Mouse (Mus musculus) ovary, postnatal 14 days (tissue): ENCODE measurements around the gene Prss32.

Experiments
- DNase-seq: peaks from one replicate; pipeline ENCODE4 v3.0.0; 2022; ENCODE audit warnings: low spot score

The Prss32 gene

DNA sequence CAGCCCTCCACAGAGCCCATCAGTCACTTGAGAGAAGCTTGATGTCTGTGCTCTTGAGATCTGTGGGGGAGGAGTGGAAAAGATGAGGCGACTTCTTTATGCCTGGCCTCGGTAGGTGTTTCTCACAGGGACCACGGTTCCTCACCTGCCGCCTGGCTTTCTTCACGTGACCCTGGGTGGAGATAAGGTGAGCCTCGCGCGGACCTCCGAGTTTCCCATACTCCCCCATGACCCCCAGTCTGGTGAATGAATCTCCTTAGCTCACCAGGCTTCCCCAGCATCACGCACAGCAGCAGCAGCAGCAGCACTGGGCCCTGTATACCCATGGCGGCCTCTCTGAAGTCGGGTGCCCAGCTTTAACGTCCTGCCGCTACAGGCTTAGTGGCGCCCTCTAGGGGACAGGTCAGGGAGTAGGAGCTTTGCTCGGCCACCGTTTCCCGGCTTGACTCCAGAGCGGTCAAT lies at the start of gene Prss32, which contains the start of gene Prss41:
TSS of gene Prss32 (plus strand) at position 44 of the 462 bp plus-strand sequence.
TSS of gene Prss41 (minus strand) at position 361 of the 462 bp plus-strand sequence.
- peak; percentile 50 for DNase-seq

DNA sequence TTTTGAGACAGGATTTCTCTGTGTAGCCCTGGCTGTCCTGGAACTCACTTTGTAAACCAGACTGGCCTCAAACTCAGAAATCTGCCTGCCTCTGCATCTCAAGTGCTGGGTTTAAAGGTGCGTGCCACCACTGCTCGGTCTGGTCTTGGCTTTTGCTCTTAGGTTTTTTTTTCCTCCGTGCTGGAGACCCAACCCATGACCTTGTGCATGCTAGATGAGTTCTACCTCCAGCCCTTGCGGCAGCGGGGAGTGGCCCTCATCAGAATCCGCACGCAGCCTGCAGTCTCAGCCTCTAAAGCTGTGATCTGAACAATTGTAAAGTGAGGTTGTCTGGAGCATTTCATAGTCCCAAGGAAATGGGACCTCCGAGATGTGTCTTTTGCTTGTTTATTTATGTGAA lies 48.3 kb upstream of the Prss32 start:
- DNase-seq: no peak

DNA sequence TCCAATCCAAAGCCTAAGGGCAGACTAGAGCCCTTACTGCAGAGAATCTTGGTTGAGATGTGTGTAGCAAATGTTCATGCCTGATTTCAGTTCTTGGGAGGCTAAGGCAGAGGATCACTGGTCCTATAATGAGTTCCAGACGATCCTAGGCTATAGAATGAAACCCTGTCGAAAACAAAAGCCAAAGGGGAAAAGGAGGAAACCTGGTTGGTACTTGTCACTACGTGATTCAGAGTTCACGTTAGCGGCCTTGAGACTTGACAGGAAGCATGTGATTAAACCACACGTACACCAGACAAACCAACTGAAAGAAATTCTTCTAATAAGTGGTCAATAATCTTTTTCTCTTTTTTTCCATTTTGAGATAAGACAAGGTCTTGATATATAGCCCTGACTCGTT lies 46.3 kb upstream of the Prss32 start:
- DNase-seq: no peak

DNA sequence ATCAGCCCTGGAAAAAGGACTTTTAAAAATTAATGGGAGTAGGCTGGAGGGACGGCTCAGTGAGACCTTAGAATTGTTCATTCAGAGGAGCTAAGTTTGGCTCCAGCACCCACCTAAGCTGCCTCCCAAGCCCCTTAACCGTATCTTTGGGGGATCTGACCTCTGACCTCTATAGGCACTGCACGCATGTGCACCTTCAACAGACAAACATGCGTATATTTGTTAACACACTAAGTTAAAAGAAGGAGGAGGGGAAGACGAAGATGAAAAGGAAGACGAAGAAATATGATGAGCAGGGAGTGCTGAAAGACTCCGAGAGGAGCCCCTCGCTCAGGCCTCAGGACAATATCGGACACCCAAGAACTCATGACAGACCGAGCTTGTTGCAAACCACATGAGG lies 42.0 kb upstream of the Prss32 start:
- no peak for DNase-seq

DNA sequence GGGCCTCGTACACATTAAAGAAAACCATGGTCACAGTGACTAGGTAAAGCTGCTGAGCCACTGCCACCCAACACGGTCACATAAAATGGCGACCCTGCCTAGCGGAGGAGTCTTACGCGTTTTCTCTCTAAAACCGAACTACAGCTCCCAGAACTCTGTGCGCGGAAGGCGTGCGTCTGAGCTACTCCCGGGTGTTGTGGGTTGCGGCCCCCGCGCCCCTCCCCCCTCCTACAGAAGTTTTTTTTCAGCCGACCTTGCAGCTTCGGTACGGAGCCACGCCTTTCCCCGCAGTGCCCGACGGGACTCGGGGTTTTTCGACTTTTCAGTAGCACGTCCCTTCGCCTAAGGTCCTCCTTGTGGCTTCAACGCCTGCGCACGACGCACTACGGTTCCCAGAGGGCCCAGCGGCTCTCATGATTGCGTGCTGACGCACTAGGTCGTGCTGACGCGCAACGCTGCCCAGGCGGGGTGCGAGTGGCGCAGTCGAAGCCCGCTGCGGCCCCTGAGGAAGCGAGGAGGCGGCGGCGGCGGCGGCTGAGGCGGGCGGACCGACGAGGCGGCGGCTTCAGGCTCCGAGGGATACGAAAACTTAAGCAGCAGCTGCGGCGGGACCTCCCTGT lies 40.8 kb upstream of the Prss32 start:
- DNase-seq: peak; percentile 86

DNA sequence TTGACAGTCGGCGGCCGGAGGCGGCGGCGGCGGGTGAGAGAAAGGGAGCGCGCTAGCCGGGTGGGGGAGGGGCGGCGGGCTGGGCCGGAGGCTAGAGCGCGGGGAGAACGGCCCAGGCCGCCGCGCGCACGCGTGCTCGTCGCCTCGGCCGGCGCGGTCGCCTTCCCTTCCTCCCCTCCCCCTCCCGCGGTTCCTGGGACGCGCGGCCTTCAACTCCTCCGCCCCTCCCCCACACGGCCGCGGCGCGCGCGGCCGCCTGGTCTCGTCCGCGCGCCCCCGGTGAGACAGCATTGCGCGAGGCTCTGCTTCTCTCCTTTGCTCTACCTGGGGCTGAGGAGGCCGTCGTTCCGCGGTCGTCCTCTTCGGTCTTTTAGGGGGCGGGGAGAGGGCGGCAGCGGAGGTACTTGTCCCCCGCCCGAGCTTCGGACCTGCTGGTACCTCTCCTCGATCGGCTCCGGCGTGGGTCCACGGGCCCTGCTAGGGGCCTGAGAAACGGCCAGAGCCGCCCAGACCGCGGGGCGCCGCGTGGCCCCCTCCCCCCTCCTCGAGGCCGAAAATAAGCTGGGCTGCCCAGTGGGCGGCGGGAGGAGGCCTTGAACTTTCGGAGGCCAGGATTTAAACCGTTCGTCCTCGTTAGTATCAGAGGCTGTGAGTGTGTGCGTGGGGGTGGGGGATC lies 40.2 kb upstream of the Prss32 start:
- peak; percentile 52 for DNase-seq

DNA sequence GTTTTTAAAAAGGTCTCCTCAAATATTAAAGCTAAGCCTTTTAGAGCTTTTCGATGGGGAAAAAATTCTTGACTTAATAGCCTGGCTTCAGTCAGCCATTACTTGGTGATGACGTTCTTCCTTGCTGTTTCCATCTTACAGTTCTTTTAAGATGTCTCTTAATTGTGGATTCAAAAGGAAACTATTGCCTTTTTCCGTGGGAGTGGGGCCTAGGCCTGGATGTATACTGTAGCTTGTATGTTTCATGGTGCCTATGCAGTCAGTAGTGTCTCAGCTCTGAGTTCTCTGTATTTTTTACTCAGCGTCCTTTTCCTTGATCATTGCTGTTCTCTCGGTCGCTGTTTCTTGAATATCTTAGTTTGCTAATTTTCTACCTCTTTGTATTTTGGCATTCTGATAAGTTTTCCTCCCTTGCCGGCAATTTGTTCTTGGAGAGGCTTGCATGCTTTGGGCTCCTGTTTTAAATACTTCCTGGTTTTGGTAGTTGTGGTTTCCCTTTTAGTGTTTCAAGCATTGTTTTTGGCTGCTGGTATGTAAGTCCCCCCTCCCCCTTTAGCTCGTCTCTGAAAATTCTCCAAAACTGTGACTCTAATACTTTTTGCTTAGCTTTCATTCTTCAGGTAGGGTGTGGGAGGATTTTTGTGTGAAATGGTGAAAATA lies 39.1 kb upstream of the Prss32 start:
- no peak for DNase-seq

DNA sequence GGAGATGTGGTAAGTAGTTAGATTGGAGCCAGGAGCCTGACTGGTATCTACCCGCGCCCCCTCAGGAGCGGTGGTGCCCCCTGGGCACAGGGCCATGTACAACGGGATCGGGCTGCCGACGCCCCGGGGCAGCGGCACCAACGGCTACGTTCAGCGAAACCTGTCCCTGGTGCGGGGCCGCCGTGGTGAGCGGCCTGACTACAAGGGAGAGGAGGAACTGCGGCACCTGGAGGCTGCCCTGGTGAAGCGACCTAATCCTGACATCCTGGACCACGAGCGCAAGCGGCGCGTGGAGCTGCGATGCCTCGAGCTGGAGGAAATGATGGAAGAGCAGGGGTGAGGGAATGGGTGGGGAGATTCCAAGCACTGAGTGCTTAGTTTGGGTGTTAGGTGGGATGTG lies 36.8 kb upstream of the Prss32 start:
- DNase-seq: no peak

DNA sequence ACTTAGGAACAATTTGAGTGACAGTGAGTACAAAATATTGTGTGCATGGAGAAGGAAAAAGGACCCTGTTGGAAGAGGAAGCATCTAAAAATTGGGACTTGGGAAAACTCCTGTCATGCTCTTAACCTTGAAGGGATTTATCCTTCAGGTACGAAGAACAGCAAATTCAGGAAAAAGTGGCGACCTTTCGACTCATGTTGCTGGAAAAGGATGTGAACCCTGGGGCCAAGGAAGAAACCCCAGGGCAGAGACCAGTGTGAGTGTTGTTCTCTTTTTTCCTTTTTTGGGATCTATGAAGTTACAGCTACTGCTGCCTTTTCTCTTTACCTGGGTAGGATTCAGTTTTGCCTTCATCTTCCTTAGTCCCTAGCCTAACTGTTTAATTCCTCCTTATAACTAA lies 35.7 kb upstream of the Prss32 start:
- DNase-seq: no peak

DNA sequence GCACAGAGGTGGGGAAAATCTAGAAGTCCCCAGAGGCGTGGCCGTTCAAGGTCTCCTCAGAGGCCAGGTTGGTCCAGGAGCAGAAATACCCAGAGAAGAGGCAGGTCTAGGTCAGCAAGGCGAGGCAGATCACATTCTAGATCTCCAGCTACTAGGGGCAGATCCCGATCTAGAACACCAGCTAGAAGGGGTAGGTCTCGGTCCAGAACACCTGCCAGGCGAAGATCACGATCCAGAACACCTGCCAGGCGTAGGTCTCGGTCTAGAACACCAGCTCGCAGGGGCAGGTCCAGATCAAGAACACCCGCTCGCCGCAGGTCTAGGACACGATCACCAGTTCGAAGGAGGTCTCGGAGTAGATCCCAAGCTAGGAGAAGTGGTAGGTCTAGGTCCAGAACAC lies 28.0 kb upstream of the Prss32 start:
- no peak for DNase-seq

DNA sequence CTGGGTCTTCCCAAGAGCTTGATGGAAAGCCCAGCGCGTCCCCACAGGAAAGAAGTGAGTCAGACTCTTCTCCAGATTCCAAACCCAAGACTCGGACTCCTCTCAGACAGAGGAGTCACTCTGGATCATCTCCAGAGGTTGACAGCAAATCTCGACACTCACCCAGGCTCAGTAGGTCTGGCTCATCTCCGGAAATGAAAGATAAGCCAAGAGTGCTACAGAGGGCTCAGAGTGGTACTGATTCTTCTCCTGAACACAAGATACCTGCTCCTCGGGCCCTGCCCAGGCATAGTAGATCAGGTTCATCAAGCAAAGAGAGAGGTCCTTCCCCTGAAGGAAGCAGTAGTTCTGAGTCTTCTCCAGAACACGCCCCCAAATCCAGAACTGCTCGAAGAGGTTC lies 25.1 kb upstream of the Prss32 start:
- DNase-seq: no peak

DNA sequence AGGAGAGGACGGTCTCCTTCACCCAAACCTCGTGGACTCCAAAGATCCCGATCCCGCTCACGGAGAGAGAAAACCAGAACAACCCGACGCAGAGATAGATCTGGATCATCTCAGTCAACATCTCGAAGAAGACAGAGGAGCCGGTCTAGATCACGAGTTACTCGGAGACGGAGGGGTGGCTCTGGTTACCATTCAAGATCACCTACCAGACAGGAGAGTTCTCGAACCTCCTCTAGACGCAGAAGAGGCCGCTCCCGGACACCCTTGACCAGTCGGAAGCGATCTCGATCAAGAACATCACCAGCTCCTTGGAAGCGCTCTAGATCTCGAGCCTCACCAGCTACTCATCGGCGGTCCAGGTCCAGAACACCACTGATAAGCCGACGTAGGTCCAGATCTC lies 24.4 kb upstream of the Prss32 start:
- DNase-seq: no peak

DNA sequence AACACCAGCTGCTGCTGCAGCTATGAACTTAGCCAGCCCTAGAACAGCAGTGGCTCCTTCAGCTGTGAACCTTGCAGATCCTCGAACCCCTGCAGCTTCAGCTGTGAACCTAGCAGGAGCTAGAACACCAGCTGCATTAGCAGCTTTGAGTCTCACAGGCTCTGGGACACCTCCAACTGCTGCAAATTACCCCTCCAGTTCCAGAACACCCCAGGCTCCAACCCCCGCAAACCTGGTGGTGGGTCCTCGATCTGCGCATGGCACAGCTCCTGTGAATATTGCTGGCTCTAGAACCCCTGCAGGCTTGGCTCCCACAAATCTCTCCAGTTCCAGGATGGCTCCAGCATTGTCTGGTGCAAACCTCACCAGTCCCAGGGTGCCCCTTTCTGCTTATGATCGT lies 22.9 kb upstream of the Prss32 start:
- DNase-seq: no peak

DNA sequence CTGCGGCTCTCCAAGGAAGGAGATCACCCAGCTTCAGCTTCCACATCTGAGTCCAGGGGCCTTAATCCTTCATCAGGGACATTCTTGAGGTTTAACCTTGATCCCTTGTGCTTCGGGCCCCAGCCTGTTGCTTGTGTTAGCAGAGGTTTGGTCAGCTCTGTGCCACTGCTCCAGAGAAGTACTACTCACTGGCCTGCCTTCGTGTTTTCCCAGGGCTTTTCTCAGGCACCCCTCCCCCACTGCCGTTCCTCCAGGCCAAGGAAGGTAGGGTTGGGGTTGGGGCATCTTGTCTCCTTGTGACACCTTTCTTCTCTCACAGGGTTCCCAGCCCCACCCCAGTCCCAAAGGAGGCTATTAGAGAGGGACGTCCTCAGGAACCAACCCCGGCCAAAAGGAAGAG lies 21.6 kb upstream of the Prss32 start:
- no peak for DNase-seq

DNA sequence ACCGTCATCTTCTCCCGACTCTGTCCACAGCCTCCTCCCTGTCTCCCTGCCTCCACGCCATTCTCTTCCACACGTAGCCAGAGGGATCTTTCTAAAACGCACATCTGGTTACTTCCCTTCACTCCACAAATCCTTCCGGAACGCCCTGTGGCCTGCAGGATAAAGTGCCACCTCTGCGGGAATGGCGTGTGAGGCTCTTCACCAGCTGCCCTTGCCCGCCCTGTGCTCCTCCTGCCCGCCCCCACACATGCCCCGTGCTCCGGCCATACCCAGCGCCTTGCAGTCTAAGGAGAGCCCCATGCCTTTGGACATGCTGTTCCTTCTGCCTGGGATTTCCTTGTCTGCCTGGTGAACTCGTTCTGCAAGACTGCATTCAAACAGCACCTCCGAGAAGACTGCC lies 20.6 kb upstream of the Prss32 start:
- DNase-seq: no peak

DNA sequence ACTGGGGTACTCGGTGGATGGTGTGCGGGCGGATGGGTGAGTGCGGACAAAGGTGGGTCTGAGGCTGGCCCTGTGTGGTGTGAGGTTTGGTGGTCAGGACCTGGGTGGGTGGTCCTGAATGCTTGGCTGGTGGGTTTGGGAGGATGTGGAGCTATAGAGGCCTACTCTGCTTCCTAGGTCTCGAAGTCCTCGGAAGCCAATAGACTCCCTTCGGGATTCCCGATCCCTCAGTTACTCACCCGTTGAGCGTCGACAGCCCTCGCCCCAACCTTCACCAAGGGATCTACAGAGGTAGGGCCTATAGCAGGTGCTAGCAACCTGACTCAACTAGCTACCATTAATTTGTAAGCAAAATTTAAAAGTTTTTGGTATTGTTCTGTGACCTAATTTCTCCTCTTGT lies 20.0 kb upstream of the Prss32 start:
- DNase-seq: no peak

DNA sequence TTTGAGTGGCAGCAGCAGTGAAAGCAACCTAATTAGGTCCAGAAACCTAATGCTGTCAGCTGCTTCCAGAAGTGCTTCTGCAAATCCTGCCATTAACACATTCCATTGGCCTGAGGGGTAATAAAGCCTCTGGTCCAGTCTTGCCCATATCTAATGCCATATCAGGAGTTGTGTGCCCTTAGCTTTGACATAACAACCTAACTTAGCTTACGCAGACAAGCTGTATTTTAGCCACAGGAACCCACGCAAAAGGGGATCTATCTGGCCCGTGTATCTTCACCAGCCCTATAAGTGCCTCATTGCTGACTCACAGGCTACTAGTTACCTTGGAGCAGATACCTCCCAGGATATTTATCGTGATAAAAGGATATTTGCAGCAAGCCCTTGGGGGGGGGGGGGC lies 18.1 kb upstream of the Prss32 start:
- DNase-seq: no peak

DNA sequence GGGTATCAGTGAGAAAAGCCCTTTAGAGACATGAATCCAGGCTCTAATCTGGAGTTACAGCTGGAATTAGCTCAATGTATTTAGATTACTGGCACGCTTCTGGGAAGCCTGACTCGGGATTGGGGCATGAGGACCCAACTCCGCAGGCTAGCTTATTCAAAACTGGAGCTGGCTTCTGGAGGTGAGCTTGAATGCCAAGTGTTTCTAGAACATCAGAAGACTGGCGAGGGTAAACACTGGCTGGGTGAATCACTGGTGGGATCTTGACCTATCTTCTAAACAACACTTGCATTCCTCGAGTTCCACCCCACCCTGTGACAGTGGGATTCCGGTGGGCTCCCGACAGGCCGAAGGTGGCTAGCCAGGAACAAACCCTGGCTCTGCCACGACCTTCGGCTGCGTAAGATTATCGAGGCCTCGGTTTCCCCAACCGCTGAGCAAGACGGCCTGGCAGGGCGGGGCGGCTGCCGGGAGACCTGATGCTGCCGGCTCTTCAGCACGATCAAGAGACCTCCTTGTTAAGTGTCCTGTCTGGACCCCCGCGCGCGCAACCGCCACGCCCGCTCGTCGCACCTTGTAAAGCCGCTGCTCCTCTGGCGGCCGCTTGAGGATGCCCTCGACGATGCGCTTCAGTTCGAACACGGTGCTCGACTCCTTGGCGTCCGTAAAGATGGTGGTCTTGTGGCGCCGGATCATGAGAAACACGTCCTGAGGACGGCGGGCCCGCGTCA lies 15.2 kb upstream of the Prss32 start:
- DNase-seq: no peak

DNA sequence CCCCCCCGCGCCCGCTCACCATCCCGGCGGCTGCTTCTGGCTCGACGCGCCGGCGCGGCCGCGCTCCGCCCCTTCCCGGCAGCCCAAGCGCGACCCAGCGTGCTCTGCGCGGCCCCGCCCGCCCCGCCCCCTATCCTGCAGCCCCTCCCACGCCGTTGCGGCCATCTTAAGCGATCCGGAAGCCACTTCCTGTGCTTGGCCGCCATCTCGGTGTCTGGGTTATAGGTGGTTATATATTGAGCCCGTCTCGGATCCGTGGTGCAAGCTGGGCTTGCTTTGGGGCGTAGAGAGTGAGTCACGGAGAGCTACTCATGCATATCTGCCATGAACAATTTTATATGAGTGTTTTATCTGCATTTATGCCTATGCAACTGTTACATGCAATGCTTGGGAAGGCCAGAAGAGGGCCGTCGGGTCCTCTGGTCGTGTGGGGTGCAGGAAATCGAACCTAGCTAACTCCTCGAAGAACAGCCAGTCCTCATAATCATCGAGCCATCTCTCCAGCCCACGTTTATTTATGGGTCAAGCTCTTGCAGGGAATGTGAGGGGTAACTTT lies 14.5 kb upstream of the Prss32 start, which contains the start of gene Elob:
TSS of gene Elob (minus strand) at position 73 of the 556 bp plus-strand sequence.
- DNase-seq: peak; percentile 67

DNA sequence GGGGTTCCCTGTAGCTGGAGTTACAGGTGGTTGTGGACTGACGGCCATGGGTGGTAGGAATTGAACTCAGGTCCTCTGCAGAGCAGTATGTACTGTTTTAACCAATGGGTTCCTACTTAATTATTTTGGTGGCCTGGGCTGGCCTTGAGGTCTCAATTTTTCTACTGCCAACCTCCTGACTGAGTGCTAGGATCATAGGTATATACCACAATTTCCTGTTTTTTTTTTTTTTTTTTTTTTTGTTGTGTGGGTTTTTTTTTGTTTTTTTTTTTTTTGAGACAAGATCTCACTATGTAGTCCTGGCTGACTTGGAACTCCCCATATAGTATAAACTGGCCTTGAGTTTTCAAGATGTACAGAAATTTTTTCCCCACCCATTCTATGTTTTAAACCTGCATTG lies 12.5 kb upstream of the Prss32 start:
- no peak for DNase-seq

DNA sequence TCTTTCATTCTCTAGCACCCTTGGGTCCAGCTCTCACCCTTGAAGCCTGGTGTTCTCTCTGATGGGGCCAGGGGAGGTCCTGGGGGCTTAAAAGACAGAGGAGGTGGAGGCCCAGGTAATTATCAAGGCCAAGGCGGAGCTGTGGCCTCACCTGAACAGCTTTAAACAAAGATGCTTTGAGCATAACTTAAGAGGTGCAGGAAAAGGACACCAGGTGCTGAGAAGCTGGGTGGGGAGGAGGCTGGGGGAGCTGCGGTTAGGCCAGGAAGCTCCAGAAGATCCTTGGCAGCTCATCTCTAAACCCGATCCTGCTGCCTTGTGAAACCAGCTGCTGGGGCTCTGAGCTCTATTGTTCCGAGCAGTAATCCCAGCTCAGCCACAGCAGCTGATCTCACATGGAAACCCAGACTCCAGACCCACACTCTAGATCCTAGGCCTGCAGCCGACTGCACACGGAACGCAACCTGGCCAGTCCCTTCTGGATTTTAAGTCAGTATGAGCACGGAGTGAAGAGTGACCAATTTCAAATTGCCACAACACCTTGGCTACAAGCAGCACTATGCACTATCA lies 7.6 kb upstream of the Prss32 start, which contains the start of gene Prss33:
TSS of gene Prss33 (minus strand) at position 51 of the 570 bp plus-strand sequence.
- DNase-seq: no peak

DNA sequence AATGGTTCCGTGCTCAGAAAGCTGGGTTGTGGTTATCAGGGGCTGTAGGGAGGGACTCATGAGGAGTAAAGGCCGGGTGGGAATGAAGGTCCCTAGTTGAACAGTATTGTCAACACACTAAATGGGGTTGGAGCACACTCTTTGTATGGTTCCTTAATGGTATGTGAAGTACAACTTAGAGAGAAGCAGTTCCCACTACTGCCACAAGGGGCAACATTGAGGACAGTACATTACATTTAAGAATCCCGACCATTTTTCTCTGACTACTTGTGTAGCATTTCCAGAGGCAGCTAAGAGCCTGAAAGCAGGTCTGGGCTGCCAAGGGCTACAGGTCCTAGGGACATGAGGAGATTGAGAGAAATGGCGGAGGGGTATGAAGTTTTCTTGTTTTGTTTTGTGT lies 2.5 kb upstream of the Prss32 start:
- DNase-seq: peak; percentile 50
